Mouse (Mus musculus): ENCODE measurements around the gene Pxmp4. TPM values are rescaled to one million over a fixed set of nuclear protein-coding genes. Genes with fewer than 3 reads are reported as not detected.

Pxmp4 gene
- polyA plus RNA-seq, 1 experiment from 2014 or later: 13.0 TPM

DNA sequence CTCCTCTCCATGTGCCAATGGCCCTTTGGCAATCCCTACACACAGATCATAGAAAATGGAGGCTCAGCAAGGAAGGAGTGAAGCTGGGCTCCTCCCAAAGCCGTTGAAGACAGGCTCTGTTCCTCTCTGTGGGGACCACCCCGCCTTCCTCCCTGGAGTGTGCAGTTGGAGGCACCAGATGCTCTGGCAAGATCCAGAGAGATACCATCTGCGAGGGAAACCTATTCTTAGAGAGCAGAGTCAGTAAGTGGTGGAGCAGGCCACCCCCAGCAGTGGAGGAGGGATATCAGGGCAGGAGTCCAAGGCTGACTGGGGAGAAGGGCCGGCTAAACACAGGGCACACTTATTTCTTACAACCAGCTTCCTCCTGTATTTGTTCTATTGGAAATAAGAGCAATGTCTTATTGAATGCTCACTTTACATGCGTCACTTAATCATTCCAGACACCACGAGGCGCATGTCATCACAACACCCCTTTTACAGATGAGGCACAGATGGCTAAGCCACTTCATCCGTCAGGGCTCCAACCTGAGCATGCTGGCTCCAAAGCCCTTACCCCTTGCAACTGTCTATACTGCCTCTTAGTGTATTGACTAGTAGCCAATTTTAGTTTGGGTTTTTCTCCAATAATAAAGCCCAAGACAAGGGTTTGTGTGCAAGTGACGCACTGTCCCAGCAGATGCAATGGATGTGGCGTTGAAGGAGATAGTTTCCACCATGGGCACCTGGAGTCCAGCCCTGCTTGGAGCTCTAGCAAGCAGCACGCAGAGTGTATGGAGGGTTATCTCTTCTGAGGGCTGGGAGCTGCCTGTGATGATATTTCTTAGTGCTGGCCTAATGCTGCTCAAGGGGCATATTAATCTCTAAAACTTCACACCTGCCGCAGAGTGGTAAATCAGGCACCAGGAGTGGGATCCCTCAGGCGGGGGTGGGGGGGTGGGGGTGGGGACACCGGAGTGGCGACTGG is 19.3 kb downstream of the Pxmp4 start:
- Histone ChIP-seq H3K4me1 (peaks cover 27% of the 10 kb centered on the region), H3K27me3 (no peaks in the 10 kb centered on the region), H3K4me3 (no peak overlapping the region), H3K36me3 (ENCODE audit: poor library complexity, severe bottlenecking) (no peaks in the 10 kb centered on the region), H3K4me2 (peak overlapping the region; percentile 14), H3K9ac (no peak overlapping the region), H3K9me3 (replicated peaks) (no peaks in the 10 kb centered on the region), H3K27ac (peak overlapping the region; percentile 84)
- 58% methylated on average over 15 of the region's 15 CpGs for WGBS
- ATAC-seq: peak; percentile 96

DNA sequence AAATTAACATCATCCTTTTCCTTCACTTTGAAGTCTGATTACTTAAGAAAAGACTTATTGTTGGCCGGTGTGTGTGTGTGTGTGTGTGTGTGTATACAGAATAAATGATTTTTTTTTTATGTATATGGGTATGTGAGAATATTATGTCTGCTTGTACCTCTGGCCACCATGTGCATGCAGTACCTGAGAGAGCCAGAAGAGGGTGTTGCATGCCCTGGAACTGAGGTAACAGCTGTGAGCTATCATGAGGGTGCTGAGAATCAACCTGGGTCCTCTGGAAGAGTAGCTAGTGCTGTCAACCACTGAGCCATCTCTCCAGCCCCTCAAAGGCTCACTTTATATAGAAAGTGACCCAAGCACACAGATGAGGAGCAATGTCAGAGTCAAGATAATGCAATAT is 22.1 kb downstream of the Pxmp4 start:
- H3K4me1 ChIP-seq: peaks cover 42% of the 10 kb centered on the region
- no peak overlapping the region for H3K27ac ChIP-seq
- H3K9me3 ChIP-seq (replicated peaks): no peaks in the 10 kb centered on the region
- WGBS: 91% methylated on average over 1 of the region's 1 CpGs
- no peaks in the 10 kb centered on the region for H3K27me3 ChIP-seq
- no peak for ATAC-seq
- no peak overlapping the region for H3K4me2 ChIP-seq
- H3K9ac ChIP-seq: no peak overlapping the region
- no peak overlapping the region for H3K4me3 ChIP-seq
- H3K36me3 ChIP-seq (ENCODE audit: poor library complexity, severe bottlenecking): no peaks in the 10 kb centered on the region

GRCm38 (mm10) chr2:154580586-154580985 is 22.9 kb downstream of the Pxmp4 start:
- no peak for ATAC-seq
- Histone ChIP-seq H3K27me3 (no peaks in the 10 kb centered on the region), H3K36me3 (ENCODE audit: poor library complexity, severe bottlenecking) (no peaks in the 10 kb centered on the region), H3K9me3 (replicated peaks) (no peaks in the 10 kb centered on the region), H3K4me2 (no peak overlapping the region), H3K4me1 (peaks cover 38% of the 10 kb centered on the region), H3K27ac (no peak overlapping the region), H3K4me3 (no peak overlapping the region), H3K9ac (no peak overlapping the region)
- WGBS: 78% methylated on average over 8 of the region's 8 CpGs

DNA sequence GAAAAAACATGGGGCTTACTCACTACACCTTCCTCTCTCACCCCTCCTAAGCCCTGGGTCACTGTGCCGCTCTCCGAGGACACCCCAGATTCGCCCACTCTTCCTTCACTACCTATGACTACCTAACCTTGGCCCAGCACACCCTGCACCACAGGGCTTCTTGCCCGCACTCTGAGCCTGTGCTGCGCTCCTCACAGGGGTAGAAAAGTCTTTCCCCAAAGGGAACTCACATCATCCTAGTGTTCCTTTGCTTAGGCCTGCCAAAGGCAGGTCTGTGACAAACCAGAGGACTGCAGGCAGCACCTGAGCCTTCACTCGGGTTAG is 25.8 kb downstream of the Pxmp4 start:
- H3K4me3 ChIP-seq: no peak overlapping the region
- peaks cover 19% of the 10 kb centered on the region for H3K4me1 ChIP-seq
- no peak overlapping the region for H3K9ac ChIP-seq
- no peaks in the 10 kb centered on the region for H3K36me3 ChIP-seq (ENCODE audit: poor library complexity, severe bottlenecking)
- WGBS: 71% methylated on average over 6 of the region's 6 CpGs
- H3K4me2 ChIP-seq: no peak overlapping the region
- peak overlapping the region; percentile 73 for H3K27ac ChIP-seq
- no peak for ATAC-seq
- no peaks in the 10 kb centered on the region for H3K27me3 ChIP-seq
- no peaks in the 10 kb centered on the region for H3K9me3 ChIP-seq (replicated peaks)

DNA sequence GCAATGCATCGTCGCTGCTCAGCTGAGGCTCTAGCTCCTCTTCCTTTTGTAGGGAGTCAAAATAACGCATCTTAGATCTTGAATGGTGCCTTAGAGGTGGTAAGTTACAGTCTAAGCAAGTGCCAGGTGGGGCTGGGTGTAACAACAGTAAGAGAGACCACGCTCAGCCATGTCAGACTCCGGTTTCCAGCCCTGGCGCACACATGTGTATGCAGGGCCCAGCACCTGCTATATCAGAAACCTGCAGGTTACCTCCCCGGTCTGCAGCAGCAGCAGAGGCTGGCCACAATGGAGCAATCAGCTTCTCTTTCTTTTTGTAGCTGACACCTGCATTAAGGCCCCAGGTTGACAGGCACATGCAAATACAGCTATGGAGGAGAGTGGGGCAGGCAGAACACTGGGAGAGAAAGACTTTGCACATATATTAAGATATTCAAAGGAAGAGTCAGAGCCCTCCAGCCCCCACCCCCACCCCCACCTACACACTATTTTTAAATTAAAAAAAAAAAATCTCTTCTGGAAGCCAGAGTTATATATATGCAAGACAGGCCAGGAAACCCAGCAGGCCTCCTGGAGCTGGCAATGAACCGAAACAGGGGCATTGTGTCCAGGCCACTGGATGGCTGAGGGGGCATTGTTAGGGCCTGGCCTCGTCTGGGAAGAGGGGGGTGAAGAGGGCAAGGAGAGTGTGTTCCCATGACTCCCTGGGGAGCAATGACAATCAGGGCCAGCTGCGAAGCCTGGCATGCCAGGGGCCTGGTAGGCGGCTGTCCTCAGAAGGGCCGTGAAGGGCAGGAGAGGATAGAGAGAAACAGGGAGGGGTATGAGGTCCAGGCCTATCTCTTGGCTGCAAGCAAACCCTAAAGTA is 26.4 kb downstream of the Pxmp4 start:
- peak overlapping the region; percentile 73 for H3K27ac ChIP-seq
- 26% methylated on average over 12 of the region's 12 CpGs for WGBS
- H3K4me3 ChIP-seq: no peak overlapping the region
- peak; percentile 38; the same call in 1 of the 2 replicates for ATAC-seq
- no peaks in the 10 kb centered on the region for H3K27me3 ChIP-seq
- H3K4me2 ChIP-seq: no peak overlapping the region
- H3K36me3 ChIP-seq (ENCODE audit: poor library complexity, severe bottlenecking): no peaks in the 10 kb centered on the region
- H3K9me3 ChIP-seq (replicated peaks): no peaks in the 10 kb centered on the region
- peaks cover 19% of the 10 kb centered on the region for H3K4me1 ChIP-seq
- peak overlapping the region; percentile 13; the same call in 1 of the 2 replicates for H3K9ac ChIP-seq

GRCm38 (mm10) chr2:154574271-154574670 is 29.2 kb downstream of the Pxmp4 start:
- no peak for ATAC-seq
- Histone ChIP-seq H3K9ac (no peak overlapping the region), H3K36me3 (ENCODE audit: poor library complexity, severe bottlenecking) (no peaks in the 10 kb centered on the region), H3K27ac (no peak overlapping the region), H3K9me3 (replicated peaks) (no peaks in the 10 kb centered on the region), H3K4me3 (no peak overlapping the region), H3K4me1 (peaks cover 26% of the 10 kb centered on the region), H3K4me2 (no peak overlapping the region), H3K27me3 (no peaks in the 10 kb centered on the region)
- 47% methylated on average over 7 of the region's 7 CpGs for WGBS

DNA sequence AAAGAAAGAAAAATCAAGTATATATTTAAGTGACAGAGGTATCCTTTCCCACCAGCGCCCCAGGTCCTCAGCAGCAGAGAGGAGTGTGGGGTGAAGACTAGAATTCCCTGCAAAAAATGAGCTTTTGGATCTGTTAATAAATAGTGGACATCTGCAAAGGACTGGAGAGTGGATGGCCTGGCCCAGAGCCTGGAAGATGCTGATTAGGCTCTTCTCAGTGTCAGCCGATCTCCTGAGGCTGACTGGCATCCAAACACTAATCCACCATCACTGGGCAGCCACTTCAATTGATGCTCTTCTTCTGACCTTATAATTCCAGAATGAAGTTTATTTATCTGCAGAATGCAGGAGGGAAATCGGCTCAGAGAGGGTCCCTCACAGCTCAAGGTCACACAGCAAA is 30.5 kb downstream of the Pxmp4 start:
- Histone ChIP-seq H3K9me3 (replicated peaks) (no peaks in the 10 kb centered on the region), H3K36me3 (ENCODE audit: poor library complexity, severe bottlenecking) (no peaks in the 10 kb centered on the region), H3K27me3 (no peaks in the 10 kb centered on the region), H3K9ac (no peak overlapping the region), H3K4me3 (no peak overlapping the region), H3K27ac (no peak overlapping the region), H3K4me2 (no peak overlapping the region), H3K4me1 (peaks cover 38% of the 10 kb centered on the region)
- ATAC-seq: no peak
- WGBS: 78% methylated on average over 3 of the region's 3 CpGs

DNA sequence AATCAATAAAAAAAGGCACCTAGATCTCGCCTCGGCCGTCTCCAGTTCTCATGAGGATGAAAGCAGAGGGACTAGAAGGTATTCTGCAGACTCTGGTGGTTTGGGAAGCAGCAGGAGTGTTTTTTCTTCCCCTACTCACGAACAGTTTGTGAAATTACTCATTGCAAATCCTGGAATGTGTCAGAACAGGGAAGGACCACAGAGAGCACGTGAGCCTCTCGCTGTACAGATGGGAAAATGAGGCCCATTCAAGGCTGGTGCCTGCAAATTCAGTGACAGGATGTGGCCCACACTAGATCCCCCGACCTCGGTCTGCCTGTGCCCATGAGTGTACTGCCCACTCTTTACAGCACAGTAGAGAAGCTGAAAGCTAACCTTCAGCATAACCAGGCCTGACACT is 31.5 kb downstream of the Pxmp4 start:
- Histone ChIP-seq H3K27me3 (no peaks in the 10 kb centered on the region), H3K36me3 (ENCODE audit: poor library complexity, severe bottlenecking) (no peaks in the 10 kb centered on the region), H3K9ac (no peak overlapping the region), H3K4me2 (no peak overlapping the region), H3K27ac (no peak overlapping the region), H3K9me3 (replicated peaks) (no peaks in the 10 kb centered on the region), H3K4me1 (peaks cover 38% of the 10 kb centered on the region), H3K4me3 (no peak overlapping the region)
- WGBS: 89% methylated on average over 8 of the region's 8 CpGs
- ATAC-seq: no peak

GRCm38 (mm10) chr2:154571266-154571665 is 32.2 kb downstream of the Pxmp4 start:
- H3K27me3 ChIP-seq: no peaks in the 10 kb centered on the region
- no peaks in the 10 kb centered on the region for H3K36me3 ChIP-seq (ENCODE audit: poor library complexity, severe bottlenecking)
- 82% methylated on average over 4 of the region's 4 CpGs for WGBS
- no peak overlapping the region for H3K27ac ChIP-seq
- no peaks in the 10 kb centered on the region for H3K9me3 ChIP-seq (replicated peaks)
- no peak overlapping the region for H3K9ac ChIP-seq
- H3K4me2 ChIP-seq: no peak overlapping the region
- H3K4me3 ChIP-seq: no peak overlapping the region
- no peak for ATAC-seq
- peaks cover 39% of the 10 kb centered on the region for H3K4me1 ChIP-seq

DNA sequence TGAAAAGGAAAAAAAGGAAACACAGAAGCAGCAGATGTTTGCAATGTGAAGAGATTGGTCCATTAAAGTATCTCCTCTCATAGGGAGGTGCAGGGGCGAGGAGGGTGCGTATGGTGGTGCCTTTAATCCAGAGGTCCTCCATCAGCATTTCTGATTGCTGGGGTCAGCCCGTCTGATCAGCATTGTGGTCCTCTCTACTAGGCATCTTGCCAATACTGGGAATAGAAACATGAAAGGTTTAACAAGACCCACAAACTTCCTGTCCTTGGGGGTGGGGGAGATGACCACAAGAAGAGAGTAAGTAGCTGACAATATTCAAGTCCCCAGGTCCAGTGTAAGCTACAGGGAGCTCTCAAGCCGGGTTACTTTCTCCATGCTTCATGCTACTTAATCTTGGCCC is 32.8 kb downstream of the Pxmp4 start:
- Histone ChIP-seq H3K4me2 (peak overlapping the region; percentile 80), H3K4me3 (no peak overlapping the region), H3K9ac (peak overlapping the region; percentile 62; the same call in 1 of the 2 replicates), H3K9me3 (replicated peaks) (no peaks in the 10 kb centered on the region), H3K27ac (no peak overlapping the region), H3K27me3 (no peaks in the 10 kb centered on the region), H3K36me3 (ENCODE audit: poor library complexity, severe bottlenecking) (no peaks in the 10 kb centered on the region), H3K4me1 (peaks cover 45% of the 10 kb centered on the region)
- no peak for ATAC-seq
- WGBS: 67% methylated on average over 4 of the region's 4 CpGs

- Histone ChIP-seq H3K27me3 (no peaks in the 10 kb centered on the region), H3K36me3 (ENCODE audit: poor library complexity, severe bottlenecking) (no peaks in the 10 kb centered on the region), H3K4me3 (peak within 1 kb of the TSS; percentile 83), H3K27ac (peak within 1 kb of the TSS; percentile 90), H3K4me2 (peak within 1 kb of the TSS; percentile 80), H3K4me1 (peaks cover 53% of the 10 kb centered on the region), H3K9me3 (replicated peaks) (no peaks in the 10 kb centered on the region), H3K9ac (peak within 1 kb of the TSS; percentile 79)
- peak; percentile 98 for ATAC-seq
- WGBS: 1% methylated on average over 41 of the region's 44 CpGs
These were observed 33.6 kb downstream of the Pxmp4 start, which contains the start of gene E2f1 for GRCm38 (mm10) chr2:154569836-154570286. Gene E2f1 (minus strand): TSS chr2:154569892.
